Mouse (Mus musculus) right cerebral cortex, postnatal 36 days (tissue): ENCODE measurements around the gene Adap1.

Experiments
- DNase-seq, 2 experiments: peaks; one replicate each; pipeline ENCODE4 v3.0.0; 2022; ENCODE audit warnings: low spot score in 2 of 2, mixed read lengths in 1 of 2

The Adap1 gene

GRCm38 (mm10) chr5:139325395-139325966, at the start of gene Adap1:
Adap1 (minus strand) TSS chr5:139325622.
- peak; percentile 45 to 50 for DNase-seq

DNA sequence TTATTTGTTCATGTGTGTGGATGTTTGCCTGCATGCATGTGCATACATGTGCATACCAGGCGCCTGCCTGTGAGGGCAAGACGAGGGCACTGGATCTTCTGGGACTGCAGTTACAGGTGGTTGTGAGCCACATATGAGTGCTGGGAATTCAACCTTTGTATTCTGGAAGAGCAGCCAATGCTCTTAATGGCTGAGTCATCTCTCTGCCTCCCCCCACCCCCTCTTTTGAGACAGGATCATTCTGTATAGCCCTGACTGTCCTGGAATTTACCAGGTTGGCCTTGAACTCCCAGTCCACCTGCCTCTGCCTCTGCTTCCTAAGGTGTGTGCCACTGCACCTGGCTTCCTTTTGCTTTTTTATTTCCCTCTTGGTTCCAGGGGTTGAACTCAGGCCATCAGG, 49.4 kb upstream of the Adap1 start:
- DNase-seq: no peak

GRCm38 (mm10) chr5:139373889-139374444, 48.5 kb upstream of the Adap1 start:
- DNase-seq: no peak

- DNase-seq: no peak
Measured at GRCm38 (mm10) chr5:139373126-139373525, 47.7 kb upstream of the Adap1 start.

- peak; percentile 84 to 85 for DNase-seq
Measured at GRCm38 (mm10) chr5:139371631-139372401, 46.4 kb upstream of the Adap1 start.

- DNase-seq: no peak
Measured at GRCm38 (mm10) chr5:139371118-139371517, 45.7 kb upstream of the Adap1 start.

- DNase-seq: no peak
Measured at GRCm38 (mm10) chr5:139370336-139370735, 44.9 kb upstream of the Adap1 start.

DNA sequence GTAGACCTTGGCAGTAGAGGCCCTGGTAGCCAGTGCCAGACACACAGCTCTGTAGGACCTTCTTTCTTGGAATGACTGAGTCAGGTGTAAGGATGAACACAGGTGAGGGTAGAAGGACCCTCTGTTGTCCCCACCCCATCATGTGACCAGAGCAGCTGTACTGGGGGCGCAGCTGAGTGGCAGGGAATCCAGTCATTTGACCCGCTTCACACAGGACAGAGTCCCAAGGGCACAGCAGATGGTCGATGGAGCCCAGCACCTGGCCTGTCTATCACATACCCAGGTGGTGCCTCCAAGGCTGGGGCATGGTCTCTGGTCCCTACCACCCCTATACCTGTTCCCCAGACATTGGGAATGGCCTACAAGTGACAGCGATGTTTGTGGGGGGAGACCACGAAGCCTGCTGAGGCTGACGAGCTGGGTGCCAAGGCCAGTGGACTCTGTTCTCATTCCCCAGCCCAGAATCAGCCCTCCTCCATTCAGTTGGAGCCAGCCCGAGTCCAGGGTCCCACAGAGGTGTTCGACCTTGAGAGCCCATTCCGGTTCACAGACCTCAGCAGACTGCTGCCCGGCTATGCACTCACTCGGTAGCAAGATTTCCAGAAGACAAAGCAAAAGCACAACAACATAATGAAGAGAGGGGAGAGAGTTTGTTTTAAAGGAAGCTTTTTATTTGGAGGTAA, 43.4 kb upstream of the Adap1 start:
- no peak for DNase-seq

- no peak for DNase-seq
Measured at GRCm38 (mm10) chr5:139367884-139368458, 42.5 kb upstream of the Adap1 start.

GRCm38 (mm10) chr5:139366484-139366883, 41.1 kb upstream of the Adap1 start:
- no peak for DNase-seq

DNA sequence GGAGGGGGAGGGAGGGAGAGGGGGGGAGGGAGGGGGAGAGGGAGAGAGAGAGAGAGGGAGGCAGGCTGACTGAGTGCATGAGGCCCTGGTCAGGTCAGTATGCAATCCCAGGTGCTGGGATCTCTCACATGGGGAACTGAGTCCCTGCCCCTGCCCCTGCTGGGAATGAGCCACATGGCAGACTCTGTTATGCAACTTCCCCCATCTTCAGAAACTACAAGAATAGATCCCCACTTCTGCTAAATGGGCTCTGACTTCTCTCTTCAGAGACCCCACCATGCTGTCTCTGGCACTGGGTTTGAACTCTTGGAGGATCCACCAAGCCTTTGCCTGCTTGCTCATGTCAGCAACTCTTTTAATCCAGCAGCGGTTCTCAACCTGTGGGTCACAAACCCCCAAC, 40.4 kb upstream of the Adap1 start:
- no peak for DNase-seq

DNA sequence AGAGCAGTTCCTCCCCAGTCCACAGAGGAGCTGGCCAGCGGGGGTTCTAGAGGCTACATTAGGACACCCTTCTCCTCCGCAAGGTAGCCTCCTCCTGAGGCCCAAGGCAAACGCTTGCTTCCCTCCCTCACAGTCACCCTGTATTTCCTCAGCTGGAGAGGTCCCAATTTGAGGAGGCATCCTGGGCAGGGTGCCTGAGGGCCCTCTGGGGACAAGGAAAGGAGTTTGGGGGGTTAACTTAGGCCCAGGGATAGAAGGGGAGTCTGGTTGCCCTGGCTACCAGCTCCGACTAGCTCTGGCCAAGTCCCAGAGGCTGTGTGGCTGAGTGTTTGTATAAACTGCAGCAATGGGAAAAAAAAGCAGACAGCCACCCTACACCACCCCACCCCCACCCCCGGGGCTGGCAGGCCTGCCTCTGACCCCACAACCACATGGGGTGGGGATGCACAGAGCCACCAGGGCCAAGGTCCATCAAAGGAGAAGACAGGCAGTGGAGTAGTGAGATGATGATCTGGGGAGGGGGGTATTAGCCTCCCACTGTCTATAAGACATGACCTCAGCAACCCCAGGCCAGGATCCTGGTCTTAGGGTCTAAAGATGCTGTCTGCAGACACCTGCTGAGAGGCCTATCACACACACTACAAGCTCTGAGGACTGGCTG, 39.6 kb upstream of the Adap1 start:
- no peak for DNase-seq

DNA sequence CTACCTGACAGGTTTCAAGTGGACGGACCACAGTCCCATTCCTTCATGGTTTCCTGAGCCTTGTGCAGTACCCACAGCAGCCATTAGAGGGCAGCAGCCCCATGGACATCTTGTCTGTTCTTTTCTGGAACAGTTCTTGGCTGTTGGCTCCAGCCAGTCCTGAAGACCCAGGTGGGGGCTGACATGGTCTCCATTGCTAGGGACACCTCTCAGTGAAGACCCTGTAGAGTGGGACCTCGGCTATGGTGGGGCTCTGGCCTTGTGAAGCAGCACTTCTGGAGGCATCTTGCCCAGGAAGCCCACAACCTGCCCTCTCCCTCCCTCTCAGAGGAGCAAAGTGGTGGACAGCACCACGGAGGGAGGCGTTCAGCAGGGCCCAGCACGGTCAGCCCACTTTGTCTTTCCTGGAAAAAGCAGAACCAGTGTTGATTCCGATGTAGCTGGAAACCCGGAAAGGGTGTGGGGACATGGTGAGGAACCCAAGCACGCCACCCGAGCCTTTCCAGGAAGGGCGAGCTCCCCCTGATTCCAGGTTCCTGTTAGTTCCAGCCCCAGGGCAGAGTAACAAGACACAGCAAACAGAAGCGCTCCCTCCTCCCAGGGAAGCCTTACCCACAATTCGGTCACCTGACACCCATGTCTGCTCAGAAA, 39.0 kb upstream of the Adap1 start:
- DNase-seq: peak; percentile 75 to 83

GRCm38 (mm10) chr5:139363858-139364257, 38.4 kb upstream of the Adap1 start:
- no peak for DNase-seq

GRCm38 (mm10) chr5:139359244-139359643, 33.8 kb upstream of the Adap1 start:
- DNase-seq: no peak

- DNase-seq: no peak
Measured at GRCm38 (mm10) chr5:139358653-139359052, 33.2 kb upstream of the Adap1 start.

GRCm38 (mm10) chr5:139355235-139355772, 29.9 kb upstream of the Adap1 start:
- peak; percentile 69 to 71 for DNase-seq

- no peak for DNase-seq
Measured at GRCm38 (mm10) chr5:139353946-139354345, 28.5 kb upstream of the Adap1 start.

DNA sequence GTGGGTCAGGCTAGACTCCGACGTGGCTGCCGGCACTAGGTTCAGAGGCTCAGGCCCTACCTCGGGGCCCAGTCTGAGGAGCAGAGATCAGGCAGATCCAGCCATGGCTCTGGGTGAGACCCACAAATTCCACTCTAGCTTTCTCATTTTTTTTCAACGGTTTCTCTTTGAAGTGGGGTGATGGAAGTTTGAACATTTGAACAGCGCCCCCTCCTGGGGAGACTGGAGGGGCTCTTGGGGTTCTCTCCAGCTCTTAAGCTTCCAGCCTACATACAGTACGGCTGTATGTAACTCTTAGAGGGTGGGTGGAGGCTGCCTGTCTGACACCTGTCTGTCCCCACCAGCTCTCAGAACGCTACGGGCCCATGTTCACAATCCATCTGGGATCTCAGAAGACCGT, 28.1 kb upstream of the Adap1 start:
- no peak for DNase-seq

GRCm38 (mm10) chr5:139352317-139352716, 26.9 kb upstream of the Adap1 start, which contains the start of gene Cyp2w1:
Cyp2w1 (plus strand) TSS chr5:139352617.
- DNase-seq: no peak

GRCm38 (mm10) chr5:139351628-139352027, 26.2 kb upstream of the Adap1 start:
- DNase-seq: no peak
